Mouse (Mus musculus): ENCODE measurements at regions not wholly inside any gene's neighbourhood (a gene's known extent, or its start where the extent isn't known, plus 50 kb on each side); places are given as distances from the start of the nearest gene placed in this dataset.

DNA sequence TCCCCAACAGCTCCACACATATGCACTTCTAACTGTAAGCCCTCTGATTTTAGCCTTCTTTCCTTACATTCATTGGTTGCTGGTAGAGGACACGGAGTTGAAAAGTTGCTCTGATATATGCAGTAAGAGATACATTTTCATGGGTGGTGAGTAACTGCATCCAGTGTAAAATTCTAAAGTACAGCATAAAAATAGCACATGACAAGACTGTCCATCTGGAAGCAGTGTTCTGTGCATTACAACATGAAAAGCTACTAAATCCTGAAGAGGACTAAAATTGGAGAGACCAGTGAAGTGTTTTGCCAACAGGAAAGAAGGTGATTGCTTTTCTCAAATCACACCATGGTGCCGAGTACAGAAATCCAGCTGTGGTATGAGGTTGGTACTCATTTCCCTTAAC lies 210.2 kb upstream of the Speer2 start:
- Histone ChIP-seq H3K4me3 (replicated peaks in 1 of 3; ENCODE audit: low read depth in 2 of 3, low read length in 2 of 3, poor library complexity in 1 of 3) (no peak overlapping the region), H3K9me3 (replicated peaks; ENCODE audit: low read length) (peaks cover 44% of the 10 kb centered on the region), H3K27me3 (replicated peaks) (no peaks in the 10 kb centered on the region), H3K4me1 (ENCODE audit: control insufficient read depth in 1 of 2, insufficient read depth in 2 of 2) (no peaks in the 10 kb centered on the region), H3K27ac (ENCODE audit: insufficient read depth, low read depth) (no peak overlapping the region), H3K36me3 (replicated peaks in 1 of 2; ENCODE audit: control insufficient read depth in 1 of 2, insufficient read depth in 1 of 2, low read length in 1 of 2) (no peaks in the 10 kb centered on the region), H3K9ac (ENCODE audit: insufficient read depth, low read depth) (no peak overlapping the region), H3K4me2 (ENCODE audit: insufficient read depth, low read depth, poor library complexity, severe bottlenecking) (no peak overlapping the region), H3K79me2 (replicated peaks; ENCODE audit: control insufficient read depth, extremely low read depth, insufficient read depth, poor library complexity, severe bottlenecking) (no peaks in the 10 kb centered on the region)
- TF ChIP-seq ELF1 (IDR thresholded peaks at IDR 0.05; ENCODE audit: low read depth, low read length) (no peak), TCF12 (IDR thresholded peaks at IDR 0.05; ENCODE audit: low read depth, low read length) (no peak), USF2 (conservative IDR thresholded peaks at IDR 0.05; ENCODE audit: low read depth, low read length) (no peak), HCFC1 (IDR thresholded peaks at IDR 0.05; ENCODE audit: low read depth, low read length) (no peak), BHLHE40 (IDR thresholded peaks at IDR 0.05; ENCODE audit: low read depth, low read length) (no peak), SIN3A (IDR thresholded peaks at IDR 0.05; ENCODE audit: low read length) (no peak), MAZ (IDR thresholded peaks at IDR 0.05; ENCODE audit: low read depth, low read length) (no peak), ZNF384 (IDR thresholded peaks at IDR 0.05; ENCODE audit: low read depth, low read length) (no peak), CHD1 (IDR thresholded peaks at IDR 0.05; ENCODE audit: low read depth, low read length) (no peak), IRF4 (IDR thresholded peaks at IDR 0.05; ENCODE audit: low read depth, low read length) (no peak), RAD21 (IDR thresholded peaks at IDR 0.05; ENCODE audit: low read depth, low read length) (no peak), ZKSCAN1 (IDR thresholded peaks at IDR 0.05; ENCODE audit: borderline replicate concordance, low read depth, low read length) (no peak), ETS1 (conservative IDR thresholded peaks at IDR 0.05; ENCODE audit: low read depth, low read length) (no peak), CHD2 (IDR thresholded peaks at IDR 0.05; ENCODE audit: low read length) (no peak)
- dilution Hi-C loops (cut with MboI; ENCODE audit: extremely low pct_ligation_motif_present, extremely low pct_unique_long_range_greater_than_20kb, low sequenced_read_pairs), result no loop called here
- in situ Hi-C loops (cut with MboI; ENCODE audit: low pct_ligation_motif_present, low pct_unique_long_range_greater_than_20kb, low sequenced_read_pairs), result no loop called here
- DNase-seq (ENCODE audit: extremely low read depth), result no peak

DNA sequence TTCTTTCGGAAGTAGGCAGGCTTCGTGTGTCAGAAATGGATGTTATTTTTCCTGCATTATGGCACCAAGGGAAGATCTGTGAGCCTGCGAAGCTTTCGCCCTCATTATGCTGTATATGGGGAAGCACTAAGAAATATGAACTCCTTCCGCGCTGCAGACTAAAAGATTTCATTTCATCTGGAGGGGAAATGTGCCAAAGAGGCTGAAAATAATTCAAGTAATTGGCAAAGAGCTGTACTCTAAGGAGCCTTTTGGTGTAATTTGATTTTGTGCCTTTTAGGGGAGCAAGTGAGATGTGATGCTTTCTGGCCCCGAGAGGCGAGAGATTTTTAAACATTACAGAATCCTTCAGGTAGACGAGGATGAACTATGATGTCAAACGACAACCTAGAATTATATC lies 216.0 kb upstream of the Speer2 start:
- Histone ChIP-seq H3K9me3 (replicated peaks; ENCODE audit: low read length) (peaks cover 32% of the 10 kb centered on the region), H3K4me3 (replicated peaks in 1 of 3; ENCODE audit: low read depth in 2 of 3, low read length in 2 of 3, poor library complexity in 1 of 3) (no peak overlapping the region), H3K36me3 (replicated peaks in 1 of 2; ENCODE audit: control insufficient read depth in 1 of 2, insufficient read depth in 1 of 2, low read length in 1 of 2) (no peaks in the 10 kb centered on the region), H3K79me2 (replicated peaks; ENCODE audit: control insufficient read depth, extremely low read depth, insufficient read depth, poor library complexity, severe bottlenecking) (no peaks in the 10 kb centered on the region), H3K4me1 (ENCODE audit: control insufficient read depth in 1 of 2, insufficient read depth in 2 of 2) (no peaks in the 10 kb centered on the region), H3K4me2 (ENCODE audit: insufficient read depth, low read depth, poor library complexity, severe bottlenecking) (no peak overlapping the region), H3K27ac (ENCODE audit: insufficient read depth, low read depth) (no peak overlapping the region), H3K27me3 (replicated peaks) (no peaks in the 10 kb centered on the region), H3K9ac (ENCODE audit: insufficient read depth, low read depth) (no peak overlapping the region)
- in situ Hi-C loops (cut with MboI; ENCODE audit: low pct_ligation_motif_present, low pct_unique_long_range_greater_than_20kb, low sequenced_read_pairs) (no loop called here), dilution Hi-C loops (cut with MboI; ENCODE audit: extremely low pct_ligation_motif_present, extremely low pct_unique_long_range_greater_than_20kb, low sequenced_read_pairs) (no loop called here)
- DNase-seq (ENCODE audit: extremely low read depth), result no peak
- TF ChIP-seq GABPA (IDR thresholded peaks at IDR 0.05; ENCODE audit: insufficient replicate concordance, low read depth, low read length) (no peak), USF1 (IDR thresholded peaks at IDR 0.05; ENCODE audit: low read depth, low read length) (no peak), EP300 (IDR thresholded peaks at IDR 0.05; ENCODE audit: low read length) (no peak), MAX (IDR thresholded peaks at IDR 0.05; ENCODE audit: low read length) (no peak), NRF1 (IDR thresholded peaks at IDR 0.05; ENCODE audit: low read depth, low read length) (no peak), ZKSCAN1 (IDR thresholded peaks at IDR 0.05; ENCODE audit: borderline replicate concordance, low read depth, low read length) (no peak), MAFK (IDR thresholded peaks at IDR 0.05; ENCODE audit: insufficient replicate concordance, low read length) (no peak), POLR2AphosphoS2 (IDR thresholded peaks at IDR 0.05; ENCODE audit: low read depth, low read length) (no peak), SMC3 (IDR thresholded peaks at IDR 0.05; ENCODE audit: low read depth, low read length) (no peak), ELF1 (IDR thresholded peaks at IDR 0.05; ENCODE audit: low read depth, low read length) (no peak), ZMIZ1 (IDR thresholded peaks at IDR 0.05; ENCODE audit: low read depth, low read length) (no peak), RCOR1 (conservative IDR thresholded peaks at IDR 0.05; ENCODE audit: low read depth, low read length) (no peak), CHD1 (IDR thresholded peaks at IDR 0.05; ENCODE audit: low read depth, low read length) (no peak), NELFE (IDR thresholded peaks at IDR 0.05; ENCODE audit: low read depth, low read length) (no peak), CTCF (conservative IDR thresholded peaks at IDR 0.05 in 1 of 2, IDR thresholded peaks at IDR 0.05 in 1 of 2; ENCODE audit: low read depth in 2 of 2, low read length in 2 of 2) (no peak), TBP (conservative IDR thresholded peaks at IDR 0.05; ENCODE audit: low read depth, low read length) (no peak)

Data from CH12.LX (cell line).